Mouse (Mus musculus) C2C12 (cell line): Measurements from ENCODE around the gene Dapk1.

Source experiments
- CEBPB ChIP-seq: IDR thresholded peaks from one replicate; pipeline ENCODE4 v1.6.1; 2011; ENCODE audit warnings: low read depth, mild to moderate bottlenecking, control low read depth, moderate library complexity
- CTCF ChIP-seq: IDR thresholded peaks from one replicate; pipeline ENCODE4 v1.5.1; 2011; ENCODE audit not compliant: control insufficient read depth, insufficient read depth, insufficient read length
- FOSL1 ChIP-seq: IDR thresholded peaks from one replicate; pipeline ENCODE4 v1.8.0; 2011; ENCODE audit warnings: mild to moderate bottlenecking, low read length; ENCODE audit not compliant: poor library complexity, insufficient read depth, severe bottlenecking
- MAX ChIP-seq: IDR thresholded peaks from one replicate; pipeline ENCODE4 v1.6.1; 2011; ENCODE audit warnings: mild to moderate bottlenecking, control low read depth
- MYOD1 ChIP-seq: IDR thresholded peaks from one replicate; pipeline ENCODE4 v1.6.1; 2011; ENCODE audit warnings: low read depth; ENCODE audit not compliant: control insufficient read depth, insufficient read length
- MYOG ChIP-seq: IDR thresholded peaks from one replicate; pipeline ENCODE4 v1.6.1; 2011; ENCODE audit not compliant: control insufficient read depth, insufficient read length; ENCODE audit errors: extremely low read depth

- no peak for TF ChIP-seq CTCF
- TF ChIP-seq MAX: no peak
- no peak for TF ChIP-seq CEBPB
- TF ChIP-seq MYOG: no peak
- TF ChIP-seq FOSL1: no peak
- no peak for TF ChIP-seq MYOD1
Observed at GRCm38 (mm10) chr13:60729055-60729402, 127.3 kb downstream of the Dapk1 start.
